Mouse (Mus musculus) midbrain, embryonic 11.5 days (tissue): ENCODE measurements around the gene Kmt5b. TPM values are rescaled to one million over a fixed set of nuclear protein-coding genes. Genes with fewer than 3 reads are reported as not detected.

Source experiments
- ATAC-seq: fragments of 200-750 bp; cut with Nextera tagmentation; 2 replicates; pipeline ENCODE4 v1.8.0; 2017; ENCODE audit warnings: moderate TSS enrichment, moderate library complexity; ENCODE audit not compliant: low FRiP score
- DNase-seq: peaks from one replicate; pipeline ENCODE4 v3.0.0; 2015; ENCODE audit warnings: low spot score; ENCODE audit errors: missing footprints
- H3K27ac ChIP-seq: fragments of 300-500 bp; sonication (generic); 2 replicates; pipeline ENCODE4 v1.5.1; 2014; ENCODE audit warnings: low read depth, low read length
- H3K27me3 ChIP-seq: fragments of 300-500 bp; sonication (generic); 2 replicates; pipeline ENCODE4 v1.6.1; 2014; ENCODE audit warnings: mild to moderate bottlenecking, low read length, moderate library complexity, mixed read lengths; ENCODE audit not compliant: control insufficient read depth, insufficient read depth
- H3K36me3 ChIP-seq: fragments of 300-500 bp; sonication (generic); 2 replicates; pipeline ENCODE4 v1.6.1; 2014; ENCODE audit warnings: mild to moderate bottlenecking, low read length, moderate library complexity, mixed read lengths; ENCODE audit not compliant: control insufficient read depth, insufficient read depth
- H3K4me1 ChIP-seq: fragments of 300-500 bp; sonication (generic); 2 replicates; pipeline ENCODE4 v1.6.1; 2014; ENCODE audit warnings: low read length; ENCODE audit not compliant: control insufficient read depth, insufficient read depth
- H3K4me2 ChIP-seq: fragments of 300-500 bp; sonication (generic); 2 replicates; pipeline ENCODE4 v1.6.1; 2014; ENCODE audit warnings: mild to moderate bottlenecking, moderate library complexity
- H3K4me3 ChIP-seq: fragments of 300-500 bp; sonication (generic); 2 replicates; pipeline ENCODE4 v1.5.1; 2014; ENCODE audit warnings: low read depth, low read length
- H3K9ac ChIP-seq: fragments of 300-500 bp; sonication (generic); 2 replicates; pipeline ENCODE4 v1.6.1; 2014; ENCODE audit warnings: low read length
- H3K9me3 ChIP-seq: fragments of 300-500 bp; sonication (generic); 2 replicates; pipeline ENCODE4 v1.6.1; 2016; ENCODE audit warnings: low read length; ENCODE audit not compliant: control insufficient read depth
- WGBS: fragments of 180-500 bp; shearing (Covaris S2); extraction: QIAGEN DNeasy Blood & Tissue Kit; methylation state at CpG from one replicate; pipeline ENCODE4 v1.1.7; 2014; 5-methylcytosine and 5-hydroxymethylcytosine counted together
- polyA plus RNA-seq: library from polyadenylated mRNA; unstranded; fragments of >200 nt; fragmentation: Nextera tagmentation; extraction: Ambion mirVana; gene quantifications from 2 replicates; pipeline ENCODE4 v1.2.1, GENCODE M21; 2014

Gene Kmt5b
- polyA plus RNA-seq, 1 experiment from 2014 or later = 40.3 TPM

DNA sequence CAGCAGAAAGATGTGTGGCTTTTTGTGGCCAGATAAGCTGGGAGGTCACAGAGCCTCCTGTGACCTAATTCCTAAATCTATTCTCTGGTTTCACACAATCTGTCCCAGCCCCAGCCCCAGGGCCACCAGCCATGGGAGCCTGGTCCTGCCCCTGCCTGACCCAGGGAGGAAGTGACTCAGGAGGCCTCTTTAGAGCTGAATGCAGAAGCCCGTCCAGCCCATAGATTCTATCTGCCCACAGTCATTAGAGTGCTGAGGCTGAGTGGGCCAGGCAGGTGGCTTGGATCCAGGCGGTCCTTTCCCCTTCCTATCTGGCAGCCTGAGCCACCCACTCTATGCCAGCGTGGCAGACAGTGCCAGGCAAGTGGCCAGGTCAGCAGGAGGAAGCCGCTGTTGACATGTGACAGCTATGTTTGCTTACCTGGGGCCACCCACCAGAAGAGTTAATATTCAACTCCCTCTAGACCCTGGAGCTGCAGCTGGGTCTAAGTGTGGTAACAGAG is 65.7 kb downstream of the Kmt5b start:
- no peak overlapping the region for H3K4me3 ChIP-seq
- no peaks in the 10 kb centered on the region for H3K4me1 ChIP-seq
- no peaks in the 10 kb centered on the region for H3K36me3 ChIP-seq
- no peaks in the 10 kb centered on the region for H3K27me3 ChIP-seq
- peak; percentile 49 for DNase-seq
- no peak overlapping the region for H3K4me2 ChIP-seq
- no peaks in the 10 kb centered on the region for H3K9me3 ChIP-seq
- WGBS = 85% methylated on average over 4 of the region's 4 CpGs
- H3K27ac ChIP-seq = no peak overlapping the region
- ATAC-seq = no peak
- no peak overlapping the region for H3K9ac ChIP-seq

DNA sequence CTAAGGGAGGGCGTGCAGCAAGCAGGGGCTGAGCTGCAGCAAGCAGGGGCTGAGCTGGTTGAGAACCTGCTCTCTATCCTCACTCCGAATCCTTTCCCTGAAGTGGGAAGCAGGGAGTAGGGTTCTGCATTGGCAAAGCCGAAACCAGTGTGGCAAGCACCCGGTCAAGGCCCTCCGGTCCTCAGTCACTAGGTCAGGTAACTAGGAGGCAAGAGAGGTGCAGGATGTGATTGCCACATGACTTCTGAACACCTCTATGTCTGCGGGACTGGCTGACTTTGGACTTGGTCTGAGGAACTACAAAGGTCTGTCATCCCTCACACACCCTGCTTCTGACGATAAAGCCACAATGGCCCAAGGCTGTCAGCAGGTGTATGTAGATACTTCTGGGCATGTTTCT is 67.1 kb downstream of the Kmt5b start:
- H3K4me1 ChIP-seq = no peaks in the 10 kb centered on the region
- no peak for ATAC-seq
- no peak for DNase-seq
- no peak overlapping the region for H3K4me2 ChIP-seq
- WGBS = 87% methylated on average over 7 of the region's 7 CpGs
- H3K36me3 ChIP-seq = no peaks in the 10 kb centered on the region
- H3K4me3 ChIP-seq = no peak overlapping the region
- H3K9ac ChIP-seq = no peak overlapping the region
- H3K27me3 ChIP-seq = no peaks in the 10 kb centered on the region
- no peak overlapping the region for H3K27ac ChIP-seq
- H3K9me3 ChIP-seq = no peaks in the 10 kb centered on the region

DNA sequence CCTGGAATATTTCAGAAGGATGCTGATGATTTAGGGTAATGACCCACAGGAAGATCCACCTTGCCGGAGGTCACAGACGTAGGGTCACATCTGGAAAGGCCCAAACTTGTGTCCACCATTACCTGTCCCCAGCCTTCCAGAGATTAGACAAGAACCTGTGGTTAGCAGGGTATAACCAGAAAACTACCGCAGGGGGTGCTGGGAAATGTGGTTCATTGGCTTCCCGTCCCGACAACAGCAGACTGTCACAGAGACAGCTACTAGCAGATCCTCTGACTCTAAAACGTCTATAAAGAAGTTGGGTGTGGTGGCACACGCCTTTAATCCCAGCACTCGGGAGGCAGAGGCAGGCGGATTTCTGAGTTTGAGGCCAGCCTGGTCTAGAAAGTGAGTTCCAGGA is 69.6 kb downstream of the Kmt5b start:
- Histone ChIP-seq H3K9ac (no peak overlapping the region), H3K4me1 (no peaks in the 10 kb centered on the region), H3K4me3 (no peak overlapping the region), H3K27me3 (no peaks in the 10 kb centered on the region), H3K36me3 (no peaks in the 10 kb centered on the region), H3K27ac (no peak overlapping the region), H3K4me2 (no peak overlapping the region), H3K9me3 (no peaks in the 10 kb centered on the region)
- 90% methylated on average over 9 of the region's 9 CpGs for WGBS
- DNase-seq (peak; percentile 60), ATAC-seq (no peak)

DNA sequence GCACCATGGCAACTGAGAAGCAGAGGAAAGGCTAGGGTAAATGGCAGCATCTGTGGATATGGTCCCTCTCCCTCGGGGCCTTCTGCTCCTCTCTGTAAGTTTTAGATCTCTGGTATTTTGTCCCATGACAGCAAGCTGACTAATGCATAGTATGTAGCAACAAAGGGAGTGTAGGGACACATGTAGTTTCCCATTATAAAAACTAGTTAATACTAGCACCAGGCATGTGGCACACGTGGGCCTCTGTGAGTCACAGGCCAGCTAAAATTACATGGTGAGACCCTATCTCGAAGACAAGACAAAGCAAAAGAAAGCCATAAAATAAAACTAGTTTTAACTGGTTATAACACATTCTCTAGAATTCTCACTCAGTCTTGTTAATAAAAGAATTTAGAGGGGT is 71.7 kb downstream of the Kmt5b start:
- Histone ChIP-seq H3K4me1 (no peaks in the 10 kb centered on the region), H3K36me3 (no peaks in the 10 kb centered on the region), H3K27me3 (no peaks in the 10 kb centered on the region), H3K9ac (no peak overlapping the region), H3K9me3 (no peaks in the 10 kb centered on the region), H3K4me2 (no peak overlapping the region), H3K4me3 (no peak overlapping the region), H3K27ac (no peak overlapping the region)
- 81% methylated on average over 3 of the region's 3 CpGs for WGBS
- no peak for ATAC-seq
- DNase-seq = no peak

DNA sequence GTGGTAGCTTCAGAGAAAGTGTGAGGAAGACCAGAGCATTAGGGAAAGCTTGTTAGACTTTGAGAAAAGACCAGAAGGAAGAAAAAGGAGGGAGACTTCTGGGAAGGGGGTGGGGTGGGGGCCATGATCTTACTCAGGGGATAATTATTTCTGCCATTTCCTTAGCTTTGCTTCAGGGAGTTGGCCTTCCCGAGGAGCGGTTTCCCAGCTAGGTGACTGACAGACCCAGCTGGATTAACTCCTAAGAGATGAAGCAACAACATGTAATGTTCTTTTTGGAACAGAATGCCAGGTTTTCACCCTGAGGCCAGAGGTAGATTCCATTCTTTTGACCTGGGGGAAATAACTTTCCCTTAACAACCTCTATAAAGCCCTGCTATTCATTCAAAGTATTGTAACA is 72.5 kb downstream of the Kmt5b start:
- no peaks in the 10 kb centered on the region for H3K27me3 ChIP-seq
- DNase-seq = peak; percentile 76
- no peaks in the 10 kb centered on the region for H3K36me3 ChIP-seq
- no peak overlapping the region for H3K4me3 ChIP-seq
- ATAC-seq = no peak
- no peaks in the 10 kb centered on the region for H3K9me3 ChIP-seq
- no peak overlapping the region for H3K27ac ChIP-seq
- no peaks in the 10 kb centered on the region for H3K4me1 ChIP-seq
- no peak overlapping the region for H3K9ac ChIP-seq
- WGBS = 83% methylated on average over 2 of the region's 2 CpGs
- H3K4me2 ChIP-seq = no peak overlapping the region

DNA sequence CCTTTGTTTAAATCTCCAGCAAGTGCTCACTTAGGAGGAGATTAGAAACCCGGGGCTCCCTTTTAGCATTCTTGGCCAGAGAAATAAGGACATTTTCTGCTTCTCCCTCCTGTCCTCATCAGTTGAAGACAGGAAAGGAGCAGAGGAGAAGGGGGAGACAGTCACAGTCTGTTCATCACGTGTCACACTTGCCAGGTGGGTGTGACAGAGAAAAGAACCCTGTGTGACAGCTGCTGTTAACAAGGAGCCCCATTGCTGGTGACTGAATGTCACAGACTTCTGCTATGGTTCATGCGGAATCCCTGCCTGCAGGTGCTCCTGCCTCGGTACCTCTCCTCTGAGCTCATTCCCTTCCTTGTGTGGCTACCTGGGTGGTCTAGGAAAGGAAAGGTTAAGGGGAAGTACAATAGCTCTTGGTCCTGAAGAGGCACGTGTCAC is 73.0 kb downstream of the Kmt5b start:
- Histone ChIP-seq H3K4me1 (no peaks in the 10 kb centered on the region), H3K27ac (no peak overlapping the region), H3K4me3 (no peak overlapping the region), H3K36me3 (no peaks in the 10 kb centered on the region), H3K9me3 (no peaks in the 10 kb centered on the region), H3K9ac (no peak overlapping the region), H3K4me2 (no peak overlapping the region), H3K27me3 (no peaks in the 10 kb centered on the region)
- ATAC-seq (no peak), DNase-seq (peak; percentile 47)
- 60% methylated on average over 5 of the region's 5 CpGs for WGBS

DNA sequence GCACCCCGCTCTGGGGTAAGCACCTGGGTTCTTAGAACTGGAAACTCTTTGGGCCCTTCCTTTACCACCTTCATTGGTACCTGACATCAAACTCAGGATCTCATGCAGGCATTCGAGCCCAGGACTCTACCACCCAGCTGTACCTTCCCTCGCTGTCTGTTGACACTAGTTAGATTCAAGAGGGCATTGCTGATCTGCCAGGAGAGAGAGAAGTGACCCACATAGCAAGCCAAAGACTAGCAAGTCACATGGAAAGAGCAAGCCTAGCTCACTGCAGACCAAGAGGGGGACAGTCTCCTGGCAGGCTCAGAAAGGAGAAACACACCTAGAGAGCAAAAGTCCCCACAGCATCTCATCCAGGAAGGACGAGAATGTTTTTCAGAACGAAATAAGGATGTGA is 73.5 kb downstream of the Kmt5b start:
- no peak overlapping the region for H3K9ac ChIP-seq
- H3K4me3 ChIP-seq = no peak overlapping the region
- peak; percentile 53 for DNase-seq
- H3K36me3 ChIP-seq = no peaks in the 10 kb centered on the region
- 82% methylated on average over 5 of the region's 5 CpGs for WGBS
- no peaks in the 10 kb centered on the region for H3K27me3 ChIP-seq
- ATAC-seq = no peak
- H3K27ac ChIP-seq = no peak overlapping the region
- H3K4me1 ChIP-seq = no peaks in the 10 kb centered on the region
- H3K9me3 ChIP-seq = no peaks in the 10 kb centered on the region
- H3K4me2 ChIP-seq = no peak overlapping the region

DNA sequence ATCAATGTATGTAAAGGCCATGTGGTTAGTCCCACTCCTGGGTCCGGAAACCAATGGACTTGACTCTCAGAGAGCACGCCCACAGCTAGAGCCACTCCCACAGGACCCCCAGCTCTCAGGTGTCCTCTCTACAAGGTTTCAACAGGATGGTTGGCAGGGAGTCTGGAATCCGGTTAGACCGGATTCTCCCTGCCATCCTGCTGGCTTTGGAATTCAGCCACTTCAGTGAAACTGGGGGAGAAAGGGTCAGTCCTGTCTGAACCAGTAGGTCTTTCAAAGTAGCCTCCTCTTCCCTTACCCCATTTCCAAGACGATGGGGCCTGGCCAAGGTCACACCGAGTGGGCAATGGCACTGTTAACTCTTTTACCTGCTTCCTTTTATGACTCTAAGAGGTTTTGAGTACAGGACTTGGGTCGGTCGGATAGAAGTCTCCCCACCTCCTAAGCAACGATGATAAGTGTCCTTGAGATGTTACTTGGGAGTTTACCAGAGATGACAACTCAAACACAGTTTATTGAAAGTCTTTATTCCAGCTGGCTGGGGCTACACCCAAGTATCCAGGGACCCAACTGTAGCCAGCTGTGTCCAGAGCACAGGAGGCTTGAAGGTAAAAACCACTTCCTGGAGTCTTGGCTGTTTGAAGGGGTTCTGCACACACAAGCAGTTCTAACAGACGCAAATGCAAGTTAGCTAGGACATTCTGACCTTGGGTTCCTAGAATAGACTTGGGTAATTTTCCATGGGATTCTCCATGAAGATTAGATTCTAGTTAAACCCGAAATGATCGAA is 75.3 kb downstream of the Kmt5b start:
- Histone ChIP-seq H3K9ac (no peak overlapping the region), H3K27me3 (no peaks in the 10 kb centered on the region), H3K4me3 (no peak overlapping the region), H3K27ac (no peak overlapping the region), H3K4me2 (no peak overlapping the region), H3K36me3 (no peaks in the 10 kb centered on the region), H3K9me3 (no peaks in the 10 kb centered on the region), H3K4me1 (no peaks in the 10 kb centered on the region)
- DNase-seq (peak; percentile 45), ATAC-seq (no peak)
- 52% methylated on average over 12 of the region's 12 CpGs for WGBS

DNA sequence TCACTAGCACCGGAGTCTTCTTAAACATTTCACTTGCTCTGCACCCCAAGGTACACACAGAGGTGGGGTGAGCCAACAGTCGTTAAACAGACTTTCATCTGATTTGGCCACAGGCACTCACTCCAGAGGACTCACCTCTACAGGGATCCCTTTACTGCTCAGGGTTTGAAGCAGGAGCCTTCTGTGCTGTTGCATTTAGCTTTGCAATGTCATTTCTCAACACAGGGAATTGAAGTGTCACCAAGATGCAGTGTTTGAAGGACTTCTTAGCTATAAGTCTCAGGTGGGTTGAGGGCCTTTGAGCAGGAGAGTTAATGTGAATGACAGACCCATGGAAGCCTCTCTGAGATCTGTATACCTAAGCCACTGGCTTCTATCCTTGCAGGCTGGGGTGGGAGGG is 76.4 kb downstream of the Kmt5b start:
- Histone ChIP-seq H3K4me3 (no peak overlapping the region), H3K4me2 (no peak overlapping the region), H3K9me3 (no peaks in the 10 kb centered on the region), H3K9ac (no peak overlapping the region), H3K27ac (no peak overlapping the region), H3K4me1 (no peaks in the 10 kb centered on the region), H3K27me3 (no peaks in the 10 kb centered on the region), H3K36me3 (no peaks in the 10 kb centered on the region)
- WGBS = 93% methylated on average over 2 of the region's 2 CpGs
- ATAC-seq = no peak
- DNase-seq = no peak
